Mouse (Mus musculus) midbrain, embryonic 12.5 days (tissue): ENCODE results near the gene Jarid2. TPM values are rescaled to one million over a fixed set of nuclear protein-coding genes. Genes with fewer than 3 reads are reported as not detected.
"Not testable (repeated sequence)": the region's sequence is repeated elsewhere in the genome, so short reads cannot be mapped to it uniquely, and the experiment has no call there.

Experiments
- ATAC-seq: fragments of 200-750 bp; cut with Nextera tagmentation; 2 replicates; pipeline ENCODE4 v1.8.0; 2017; ENCODE audit warnings: low read depth, moderate TSS enrichment, moderate library complexity; ENCODE audit not compliant: low FRiP score
- H3K27ac ChIP-seq: fragments of 300-500 bp; sonication (generic); replicated peaks from 2 replicates; pipeline ENCODE4 v1.5.1; 2016; ENCODE audit warnings: mild to moderate bottlenecking
- H3K27me3 ChIP-seq: fragments of 300-500 bp; sonication (generic); 2 replicates; pipeline ENCODE4 v1.6.1; 2016; ENCODE audit warnings: mild to moderate bottlenecking
- H3K36me3 ChIP-seq: fragments of 300-500 bp; sonication (generic); 2 replicates; pipeline ENCODE4 v1.6.1; 2016
- H3K4me1 ChIP-seq: fragments of 300-500 bp; sonication (generic); 2 replicates; pipeline ENCODE4 v1.6.1; 2016
- H3K4me2 ChIP-seq: fragments of 300-500 bp; sonication (generic); replicated peaks from 2 replicates; pipeline ENCODE4 v1.6.1; 2016; ENCODE audit warnings: mild to moderate bottlenecking, moderate library complexity
- H3K4me3 ChIP-seq: fragments of 300-500 bp; sonication (generic); 2 replicates; pipeline ENCODE4 v1.5.1; 2016; ENCODE audit warnings: mild to moderate bottlenecking
- H3K9ac ChIP-seq: fragments of 300-500 bp; sonication (generic); replicated peaks from 2 replicates; pipeline ENCODE4 v1.6.1; 2016; ENCODE audit warnings: mild to moderate bottlenecking, moderate library complexity
- H3K9me3 ChIP-seq: fragments of 300-500 bp; sonication (generic); 2 replicates; pipeline ENCODE4 v1.6.1; 2016; ENCODE audit warnings: mild to moderate bottlenecking
- WGBS: fragments of 180-500 bp; shearing (Covaris S2); methylation state at CpG from one replicate; pipeline ENCODE4 v1.1.7; 2016; 5-methylcytosine and 5-hydroxymethylcytosine counted together
- polyA plus RNA-seq: library from polyadenylated mRNA; unstranded; fragments of >200 nt; fragmentation: Nextera tagmentation; extraction: Ambion mirVana; gene quantifications from 2 replicates; pipeline ENCODE4 v1.2.1, GENCODE M21; 2016

The Jarid2 gene
- polyA plus RNA-seq, 1 experiment from 2014 or later = 73.7 TPM

GRCm38 (mm10) chr13:44711062-44711461 lies 18.2 kb upstream of the Jarid2 start:
- H3K9me3 ChIP-seq = no peaks in the 10 kb centered on the region
- no peaks in the 10 kb centered on the region for H3K36me3 ChIP-seq
- no peak overlapping the region for H3K9ac ChIP-seq
- H3K27me3 ChIP-seq = peaks cover 4% of the 10 kb centered on the region
- WGBS = 74% methylated on average over 5 of the region's 5 CpGs
- H3K4me1 ChIP-seq = peaks cover 25% of the 10 kb centered on the region
- no peak overlapping the region for H3K27ac ChIP-seq
- H3K4me2 ChIP-seq = no peak overlapping the region
- ATAC-seq = no peak
- H3K4me3 ChIP-seq = no peak overlapping the region

GRCm38 (mm10) chr13:44711882-44712281 lies 17.4 kb upstream of the Jarid2 start:
- Histone ChIP-seq H3K4me1 (peaks cover 17% of the 10 kb centered on the region), H3K9ac (no peak overlapping the region), H3K9me3 (no peaks in the 10 kb centered on the region), H3K27me3 (peaks cover 4% of the 10 kb centered on the region), H3K36me3 (no peaks in the 10 kb centered on the region), H3K27ac (no peak overlapping the region), H3K4me3 (no peak overlapping the region), H3K4me2 (no peak overlapping the region)
- ATAC-seq = no peak
- 35% methylated on average over 1 of the region's 1 CpGs for WGBS

GRCm38 (mm10) chr13:44715187-44715885 lies 13.9 kb upstream of the Jarid2 start:
- H3K9me3 ChIP-seq = no peaks in the 10 kb centered on the region
- H3K9ac ChIP-seq = no peak overlapping the region
- peaks cover 4% of the 10 kb centered on the region; the same call in 1 of the 2 replicates for H3K27me3 ChIP-seq
- peak overlapping the region; percentile 21; the same call in 1 of the 2 replicates for H3K4me2 ChIP-seq
- no peak for ATAC-seq
- H3K27ac ChIP-seq = no peak overlapping the region
- peaks cover 13% of the 10 kb centered on the region for H3K4me1 ChIP-seq
- no peak overlapping the region for H3K4me3 ChIP-seq
- WGBS = 27% methylated on average over 10 of the region's 10 CpGs
- H3K36me3 ChIP-seq = no peaks in the 10 kb centered on the region

GRCm38 (mm10) chr13:44717838-44718237 lies 11.4 kb upstream of the Jarid2 start:
- Histone ChIP-seq H3K27ac (no peak overlapping the region), H3K4me3 (no peak overlapping the region), H3K27me3 (peaks cover 4% of the 10 kb centered on the region; the same call in 1 of the 2 replicates), H3K9ac (no peak overlapping the region), H3K4me1 (peaks cover 7% of the 10 kb centered on the region), H3K36me3 (no peaks in the 10 kb centered on the region), H3K9me3 (no peaks in the 10 kb centered on the region), H3K4me2 (no peak overlapping the region)
- 93% methylated on average over 9 of the region's 9 CpGs for WGBS
- ATAC-seq = no peak

- not testable (repeated sequence) for H3K36me3 ChIP-seq, ATAC-seq, H3K4me2 ChIP-seq, H3K9ac ChIP-seq, H3K9me3 ChIP-seq, H3K4me1 ChIP-seq, H3K27me3 ChIP-seq, H3K27ac ChIP-seq, H3K4me3 ChIP-seq
- 90% methylated on average over 5 of the region's 5 CpGs for WGBS
Observed at GRCm38 (mm10) chr13:44718465-44718864, 10.8 kb upstream of the Jarid2 start.

- Histone ChIP-seq H3K36me3 (no peaks in the 10 kb centered on the region), H3K4me3 (no peak overlapping the region), H3K27me3 (no peaks in the 10 kb centered on the region), H3K9me3 (no peaks in the 10 kb centered on the region), H3K27ac (no peak overlapping the region), H3K4me2 (no peak overlapping the region), H3K9ac (no peak overlapping the region), H3K4me1 (peaks cover 7% of the 10 kb centered on the region)
- WGBS = 91% methylated on average over 1 of the region's 1 CpGs
- ATAC-seq = no peak
Observed at GRCm38 (mm10) chr13:44720094-44720493, 9.2 kb upstream of the Jarid2 start.

GRCm38 (mm10) chr13:44721891-44722547 lies 7.3 kb upstream of the Jarid2 start:
- ATAC-seq = no peak
- 78% methylated on average over 5 of the region's 5 CpGs for WGBS
- no peak overlapping the region for H3K4me3 ChIP-seq
- no peaks in the 10 kb centered on the region for H3K4me1 ChIP-seq
- H3K36me3 ChIP-seq = no peaks in the 10 kb centered on the region
- no peak overlapping the region for H3K27ac ChIP-seq
- no peak overlapping the region for H3K9ac ChIP-seq
- H3K9me3 ChIP-seq = no peaks in the 10 kb centered on the region
- no peaks in the 10 kb centered on the region for H3K27me3 ChIP-seq
- no peak overlapping the region for H3K4me2 ChIP-seq

- H3K9ac ChIP-seq, H3K4me3 ChIP-seq, H3K36me3 ChIP-seq, H3K9me3 ChIP-seq, ATAC-seq, H3K4me2 ChIP-seq, H3K4me1 ChIP-seq, H3K27me3 ChIP-seq, H3K27ac ChIP-seq: not testable (repeated sequence)
- WGBS = 89% methylated on average over 9 of the region's 9 CpGs
Observed at GRCm38 (mm10) chr13:44723522-44723921, 5.8 kb upstream of the Jarid2 start.

GRCm38 (mm10) chr13:44728145-44728880 lies 961 bp upstream of the Jarid2 start:
- Histone ChIP-seq H3K9ac (no peak overlapping the region), H3K4me3 (no peak overlapping the region), H3K36me3 (no peaks in the 10 kb centered on the region), H3K4me1 (peaks cover 14% of the 10 kb centered on the region), H3K9me3 (no peaks in the 10 kb centered on the region), H3K27me3 (no peaks in the 10 kb centered on the region), H3K27ac (no peak overlapping the region), H3K4me2 (no peak overlapping the region)
- ATAC-seq = no peak
- WGBS = 9% methylated on average over 1 of the region's 1 CpGs

GRCm38 (mm10) chr13:44730146-44730864 lies 1.0 kb downstream of the Jarid2 start:
- ATAC-seq = peak; percentile 96
- H3K9ac ChIP-seq = peak overlapping the region; percentile 87
- H3K4me3 ChIP-seq = peak overlapping the region; percentile 73
- H3K27ac ChIP-seq = peak overlapping the region; percentile 94
- H3K4me2 ChIP-seq = peak overlapping the region; percentile 97
- no peaks in the 10 kb centered on the region for H3K9me3 ChIP-seq
- 0% methylated on average over 45 of the region's 87 CpGs for WGBS
- no peaks in the 10 kb centered on the region for H3K36me3 ChIP-seq
- H3K27me3 ChIP-seq = no peaks in the 10 kb centered on the region
- peaks cover 27% of the 10 kb centered on the region for H3K4me1 ChIP-seq

GRCm38 (mm10) chr13:44730939-44731551 lies 1.8 kb downstream of the Jarid2 start:
- Histone ChIP-seq H3K9ac (peak overlapping the region; percentile 87), H3K4me1 (peaks cover 27% of the 10 kb centered on the region), H3K27ac (peak overlapping the region; percentile 94), H3K27me3 (no peaks in the 10 kb centered on the region), H3K9me3 (no peaks in the 10 kb centered on the region), H3K4me2 (peak overlapping the region; percentile 97), H3K4me3 (peak overlapping the region; percentile 73), H3K36me3 (no peaks in the 10 kb centered on the region)
- peak; percentile 76 for ATAC-seq
- WGBS = under 1% methylated on average over 32 of the region's 41 CpGs
